Mouse (Mus musculus) layer of hippocampus, postnatal 25 days (tissue): ENCODE data around the gene Spag6. TPM values are rescaled to one million over a fixed set of nuclear protein-coding genes. Genes with fewer than 3 reads are reported as not detected.

ENCODE experiments used
- DNase-seq, 2 experiments: peaks; one replicate each; pipeline ENCODE4 v3.0.0; 2022; ENCODE audit warnings: mixed read lengths in 2 of 2, low spot score in 1 of 2; ENCODE audit errors: extremely low spot score in 1 of 2
- total RNA-seq, 2 experiments: library from RNA; stranded (reverse); gene quantifications; 2 replicates each; pipeline ENCODE4 v1.2.3; 2021

Spag6 gene
- total RNA-seq, 2 experiments from 2014 or later: 3.8 to 5.5 TPM

DNA sequence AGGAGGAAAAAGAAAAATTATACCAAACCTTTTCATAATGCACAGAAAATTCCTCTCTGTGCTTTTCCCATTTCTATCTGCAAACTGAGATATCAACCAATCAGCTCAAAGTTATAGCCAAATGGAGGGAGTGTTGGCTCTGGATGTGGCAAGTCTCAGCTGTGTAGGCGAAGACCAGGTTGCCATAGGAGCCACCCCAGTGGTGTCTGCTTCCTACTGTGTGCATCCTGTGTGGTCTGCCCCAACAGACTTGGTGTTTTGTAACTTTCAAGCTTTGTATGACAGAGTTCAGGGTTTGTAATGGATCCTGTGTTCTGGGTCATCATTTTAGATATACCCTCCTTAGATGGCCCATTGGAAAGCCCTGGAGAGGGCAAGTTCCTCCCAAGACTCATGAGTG lies 30.6 kb downstream of the Spag6 start:
- no peak for DNase-seq

DNA sequence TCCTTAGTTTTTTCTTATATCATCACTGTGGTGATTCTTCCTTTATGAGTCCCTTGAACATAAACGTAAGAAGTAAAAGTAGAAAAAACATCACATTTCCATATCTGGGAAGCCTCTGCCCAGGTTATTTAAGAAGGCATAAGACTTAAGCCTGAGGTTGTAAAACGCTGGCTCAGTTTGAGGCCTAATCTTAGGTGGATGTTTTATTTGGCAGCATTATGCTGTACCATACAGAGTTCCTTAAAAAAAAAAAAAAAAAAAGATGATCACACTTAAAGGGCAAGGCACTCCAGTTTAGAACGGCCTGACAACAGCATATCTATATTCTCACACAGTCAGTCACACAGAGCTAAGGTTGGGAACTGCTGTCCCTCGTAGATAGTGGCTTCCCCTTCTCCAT lies 32.0 kb downstream of the Spag6 start:
- DNase-seq: no peak

DNA sequence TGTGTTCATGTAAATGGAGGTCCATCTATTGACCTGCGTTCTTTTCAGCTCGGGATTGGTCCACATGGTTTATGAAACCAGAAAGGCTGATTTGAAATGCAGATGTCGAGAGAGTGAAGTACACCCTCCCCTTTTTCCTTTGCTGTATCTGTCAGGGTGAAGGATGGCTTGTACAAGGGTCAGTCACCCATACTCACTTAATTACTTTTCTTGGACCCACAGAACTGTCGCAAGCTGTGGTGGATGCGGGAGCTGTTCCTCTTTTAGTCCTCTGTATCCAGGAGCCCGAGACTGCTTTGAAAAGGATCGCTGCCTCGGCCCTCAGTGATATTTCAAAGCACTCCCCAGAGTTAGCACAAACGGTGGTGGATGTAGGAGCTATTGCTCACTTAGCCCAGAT lies 37.9 kb downstream of the Spag6 start:
- DNase-seq: no peak

DNA sequence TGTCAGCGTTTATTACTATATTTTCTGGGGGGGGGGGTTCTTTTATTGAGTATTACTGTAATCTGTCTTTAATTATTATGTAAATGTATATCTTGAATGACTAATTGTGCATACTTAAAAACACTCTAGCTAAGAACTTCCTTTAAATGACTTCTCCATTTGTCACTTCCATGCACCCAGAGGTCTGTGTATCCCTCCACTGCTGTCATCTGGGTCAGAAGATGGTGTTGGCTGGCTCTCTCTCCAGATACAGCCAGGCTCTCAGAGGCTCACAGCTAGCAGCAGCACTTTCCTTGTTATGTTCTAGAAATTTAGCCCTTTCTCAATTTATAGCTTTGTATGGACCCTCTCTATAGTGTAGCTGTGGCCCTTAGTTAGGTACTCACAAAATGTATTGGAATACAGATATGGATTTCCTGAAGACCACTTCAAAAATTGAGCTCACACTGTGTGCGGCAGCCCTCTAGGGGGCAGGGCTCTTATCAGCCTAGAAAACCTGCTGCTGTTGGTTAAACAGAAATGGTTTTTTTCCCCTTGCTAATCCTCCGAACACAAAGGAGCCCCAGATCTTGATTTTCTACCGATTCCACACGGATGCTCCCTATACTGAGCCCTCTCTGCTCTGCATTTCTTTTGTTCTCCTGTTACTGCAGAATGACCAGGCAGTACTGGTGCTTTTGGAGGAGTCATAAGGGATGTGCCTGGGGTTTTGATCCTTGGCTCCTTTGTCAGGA lies 40.7 kb downstream of the Spag6 start:
- no peak for DNase-seq

DNA sequence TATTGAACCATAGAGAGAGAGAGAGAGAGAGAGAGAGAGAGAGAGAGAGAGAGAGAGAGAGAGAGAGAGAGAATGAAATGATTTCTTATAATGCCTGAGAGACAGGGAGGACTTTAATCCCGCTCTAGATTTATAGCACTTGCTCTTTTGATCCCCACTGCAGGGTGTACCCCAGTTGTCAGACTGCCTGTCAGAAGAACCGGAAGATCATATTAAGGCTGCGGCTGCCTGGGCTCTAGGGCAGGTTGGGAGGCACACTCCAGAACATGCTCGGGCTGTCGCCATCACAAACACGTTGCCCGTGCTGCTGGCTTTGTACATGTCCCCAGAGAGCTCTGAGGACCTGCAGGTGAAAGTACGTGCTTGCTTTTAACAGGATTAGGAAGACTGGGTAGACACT lies 43.2 kb downstream of the Spag6 start:
- no peak for DNase-seq

DNA sequence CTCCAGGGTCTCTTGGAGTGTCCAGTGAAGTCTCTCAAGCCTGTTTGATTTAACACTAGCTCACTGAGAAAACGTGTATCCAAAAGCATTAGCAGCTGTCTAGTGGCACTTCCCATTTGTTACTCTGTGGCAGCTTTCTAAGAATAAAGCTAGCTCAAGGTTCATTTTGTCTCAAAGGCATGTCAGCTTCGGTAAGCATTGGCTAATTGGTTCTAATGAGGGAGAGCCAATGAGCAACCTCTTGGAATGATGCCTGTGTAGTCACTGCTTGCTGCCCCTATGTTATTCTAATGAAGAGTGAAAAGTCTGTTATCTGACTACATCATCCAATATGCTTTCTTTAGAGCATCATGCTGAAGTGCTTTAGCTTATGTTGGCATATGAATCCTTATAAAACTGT lies 45.4 kb downstream of the Spag6 start:
- DNase-seq: no peak

DNA sequence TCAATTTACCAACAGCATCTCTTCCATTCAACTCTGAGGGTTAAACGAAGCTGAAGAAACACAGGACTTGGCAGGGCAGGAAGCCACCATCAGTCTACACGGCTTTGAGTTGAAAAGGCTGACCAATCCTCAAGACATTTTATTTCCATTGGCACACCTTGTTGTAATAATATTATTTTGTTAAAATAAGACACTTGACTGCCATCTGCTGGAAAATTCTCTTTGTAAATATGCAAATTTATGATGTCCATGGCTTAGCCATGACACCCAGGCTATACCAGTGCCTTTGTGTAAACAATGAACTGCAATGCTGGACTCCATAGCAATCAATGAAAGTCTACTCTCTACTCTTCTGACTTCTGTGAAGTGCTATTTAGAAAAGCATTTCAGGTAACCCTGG lies 62.3 kb downstream of the Spag6 start:
- no peak for DNase-seq

DNA sequence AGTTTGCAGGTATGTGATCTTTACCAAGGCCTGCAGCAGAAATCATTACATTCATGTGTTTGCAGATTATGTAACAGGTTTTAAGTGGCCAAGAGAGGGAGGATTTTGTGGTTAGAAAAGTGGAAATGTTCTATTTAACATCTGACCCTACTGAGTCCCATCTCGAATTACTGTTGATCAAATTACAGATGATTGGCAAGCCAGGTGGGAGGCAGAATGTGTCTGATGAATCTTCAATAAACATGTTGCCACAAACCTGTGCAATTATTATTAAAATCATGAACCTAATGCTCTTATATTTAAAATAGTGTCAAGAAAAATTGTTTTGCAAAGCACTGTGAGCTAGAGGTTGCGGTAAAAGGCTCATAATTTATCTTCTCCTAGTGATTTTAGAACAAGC lies 71.0 kb downstream of the Spag6 start:
- no peak for DNase-seq

DNA sequence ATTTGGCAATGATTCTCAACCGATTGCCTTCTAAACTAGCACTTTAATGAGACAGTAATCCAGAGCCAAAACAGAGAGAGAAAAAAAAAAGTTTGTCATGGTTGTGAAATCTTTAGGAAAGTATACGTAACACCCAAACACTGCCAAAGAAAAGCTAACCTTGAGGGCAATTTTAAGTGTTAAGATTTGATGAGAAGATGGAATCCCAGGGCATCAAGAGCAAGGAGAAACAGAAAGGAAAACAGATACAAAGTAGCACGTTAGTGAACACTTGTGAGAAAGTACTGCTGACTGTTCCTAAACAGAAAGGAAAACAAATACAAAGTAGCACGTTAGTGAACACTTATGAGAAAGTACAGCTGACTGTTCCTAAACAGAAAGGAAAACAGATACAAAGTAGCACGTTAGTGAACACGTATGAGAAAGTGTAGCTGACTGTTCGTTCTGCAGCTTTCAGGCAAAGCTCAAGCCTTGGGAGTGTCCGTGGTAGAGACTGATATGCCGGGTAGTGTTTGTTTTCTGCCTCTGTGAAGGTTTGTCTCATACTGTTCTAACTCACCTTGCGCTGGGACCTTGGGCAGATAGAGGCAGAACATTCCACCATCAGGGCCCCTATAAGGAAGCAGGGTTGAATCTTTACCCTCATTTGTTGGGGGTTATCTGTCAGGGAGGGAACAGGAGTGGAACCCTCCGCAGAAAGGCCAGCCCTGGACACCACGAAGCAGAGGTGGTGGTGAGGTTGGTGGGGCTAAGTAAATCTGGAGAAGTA lies 71.8 kb downstream of the Spag6 start:
- no peak for DNase-seq

DNA sequence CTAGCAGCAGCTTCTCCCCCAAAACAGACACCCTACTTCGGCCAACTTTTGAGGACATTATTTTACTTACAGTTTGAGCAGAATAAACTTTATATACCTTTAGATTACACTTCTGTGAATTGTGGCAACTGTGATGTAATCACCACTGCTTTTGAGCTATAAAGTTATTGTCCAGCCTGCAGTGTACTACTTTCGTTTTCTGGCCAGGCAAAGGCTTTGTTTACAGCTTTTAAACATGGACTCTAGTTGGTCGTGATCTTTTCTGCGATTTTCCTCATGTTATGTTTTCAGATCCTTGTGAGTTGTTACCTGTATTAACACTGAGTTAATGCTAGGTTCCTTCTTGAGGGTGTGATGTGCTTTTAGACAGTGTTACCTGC lies 72.6 kb downstream of the Spag6 start:
- DNase-seq: no peak

DNA sequence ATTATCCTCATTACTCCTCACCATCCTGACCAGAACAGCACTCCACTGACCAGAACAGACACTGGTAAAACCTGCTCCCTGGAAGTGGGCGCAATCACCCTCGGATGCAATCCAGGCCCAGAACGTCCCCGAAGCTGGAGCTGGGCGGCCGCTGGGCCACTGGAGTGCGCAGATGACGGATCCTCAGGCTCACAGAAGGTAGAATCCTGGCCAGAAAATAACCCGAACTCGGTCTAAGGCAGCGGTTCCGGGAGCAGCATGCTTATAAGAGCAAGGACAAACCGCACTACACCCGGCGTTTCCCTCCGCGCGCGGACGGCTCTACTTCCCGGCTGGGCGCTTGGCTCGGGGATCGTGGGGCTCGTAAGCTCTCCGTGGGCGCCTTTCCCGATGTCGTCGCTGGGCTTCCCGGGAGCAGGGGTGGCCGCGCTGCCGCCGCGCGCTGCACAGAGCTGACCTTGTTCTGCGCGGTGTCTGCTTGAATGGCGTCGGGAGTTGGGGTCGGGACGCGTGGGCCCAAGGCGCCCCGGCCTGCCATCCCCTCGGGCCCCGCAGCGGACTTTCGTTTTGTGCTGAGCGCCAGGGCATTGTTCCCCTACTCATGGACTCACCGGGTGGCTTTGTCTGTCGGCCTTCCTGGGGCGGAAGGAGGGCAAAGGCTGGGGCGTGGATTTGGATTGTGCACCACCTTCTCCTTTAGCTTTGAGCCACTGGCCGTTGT lies 73.1 kb downstream of the Spag6 start:
- DNase-seq: peak; percentile 69 to 74

DNA sequence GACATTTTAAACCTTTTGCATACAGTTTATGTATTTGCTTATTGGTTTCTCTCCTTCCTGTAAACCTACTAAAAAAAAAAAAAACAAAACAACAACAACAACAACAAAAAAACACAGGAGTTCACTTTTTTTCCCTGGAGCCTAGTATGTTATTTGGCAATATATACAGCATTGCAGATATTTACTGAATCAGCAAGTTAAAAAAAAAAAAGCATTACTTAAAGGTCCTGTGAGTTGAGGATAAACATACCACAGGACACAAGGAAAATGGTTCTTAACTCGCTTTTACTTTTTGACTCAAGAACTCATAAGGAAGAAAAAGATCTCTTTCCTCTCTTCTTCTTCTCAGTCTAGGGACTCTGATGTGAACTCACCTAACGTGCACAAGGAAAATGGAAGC lies 74.6 kb downstream of the Spag6 start:
- no peak for DNase-seq

DNA sequence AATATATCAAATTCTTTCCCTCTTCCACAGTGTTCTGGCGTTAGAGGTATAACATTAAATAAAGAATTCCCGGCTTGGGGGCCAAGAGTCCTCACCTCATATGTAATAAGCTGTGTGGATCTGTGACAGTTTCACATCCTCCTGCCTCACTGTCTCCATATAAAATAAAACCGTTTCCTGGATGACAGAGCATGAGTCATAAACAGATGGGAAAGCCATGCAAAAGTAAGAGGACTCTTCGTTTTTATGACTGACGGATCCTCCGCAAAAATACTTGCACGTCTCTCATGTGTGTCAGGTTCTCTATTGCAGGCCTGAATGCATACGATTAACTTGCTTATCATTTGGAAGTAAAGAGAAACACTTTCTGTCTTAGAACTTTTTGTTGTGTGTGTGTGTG lies 78.6 kb downstream of the Spag6 start:
- no peak for DNase-seq

DNA sequence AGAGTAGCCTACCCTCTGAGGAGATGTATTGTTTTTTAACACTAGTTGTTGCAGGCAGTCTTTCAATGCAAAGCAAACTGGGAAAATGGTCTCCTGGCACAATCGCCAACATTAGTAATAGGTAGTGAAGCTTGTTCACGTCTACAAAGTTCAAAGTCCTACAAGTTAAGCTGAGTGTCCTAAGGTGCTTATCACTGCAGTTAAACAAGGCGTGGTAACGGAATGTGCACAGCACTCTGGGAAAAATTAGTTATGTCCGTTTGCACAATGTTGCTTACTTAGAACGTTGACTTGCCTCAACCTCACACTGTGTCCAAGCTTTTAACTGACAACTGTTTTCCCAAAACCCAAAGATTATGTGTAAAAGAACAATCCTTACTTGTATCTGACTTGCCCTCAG lies 80.5 kb downstream of the Spag6 start:
- no peak for DNase-seq

DNA sequence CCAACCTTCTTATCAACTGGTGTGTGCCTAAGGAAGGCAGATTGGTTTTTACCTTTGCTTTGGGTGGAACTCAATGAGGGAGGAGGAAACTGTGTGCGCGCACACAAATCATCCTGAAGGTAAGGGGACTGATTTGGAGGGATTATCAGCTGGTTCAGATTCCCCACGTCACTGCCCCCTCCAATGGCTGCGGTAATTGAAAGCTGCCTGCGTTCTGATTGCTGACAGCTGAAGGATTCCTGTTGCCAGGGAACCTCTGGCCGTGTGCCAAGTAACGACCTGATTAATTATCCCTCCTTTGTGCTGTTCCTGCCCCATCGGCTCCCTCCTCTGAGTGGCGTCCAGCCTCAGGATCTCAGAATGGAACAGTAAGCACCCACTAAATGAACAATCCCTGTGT lies 84.4 kb downstream of the Spag6 start:
- peak; percentile 31 to 51 for DNase-seq

DNA sequence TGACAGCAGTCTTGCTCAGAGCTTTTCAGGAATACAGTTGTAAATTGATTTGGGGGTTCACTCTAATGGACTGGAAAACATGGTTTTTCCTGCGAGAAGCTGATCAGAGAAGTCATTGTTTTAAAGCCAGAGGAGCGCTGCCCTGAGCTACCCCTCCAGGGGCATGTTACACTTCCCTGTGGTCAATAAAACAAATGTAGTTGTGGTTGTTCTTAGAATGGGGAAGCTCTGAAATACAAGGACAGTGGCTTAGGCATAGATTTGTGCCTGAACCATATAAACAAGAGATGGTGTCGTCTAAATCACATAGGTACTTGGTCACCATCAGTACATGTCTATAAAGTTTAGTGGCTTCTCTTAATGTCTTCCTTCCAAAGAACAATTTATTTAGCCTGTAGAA lies 86.0 kb downstream of the Spag6 start:
- DNase-seq: no peak

DNA sequence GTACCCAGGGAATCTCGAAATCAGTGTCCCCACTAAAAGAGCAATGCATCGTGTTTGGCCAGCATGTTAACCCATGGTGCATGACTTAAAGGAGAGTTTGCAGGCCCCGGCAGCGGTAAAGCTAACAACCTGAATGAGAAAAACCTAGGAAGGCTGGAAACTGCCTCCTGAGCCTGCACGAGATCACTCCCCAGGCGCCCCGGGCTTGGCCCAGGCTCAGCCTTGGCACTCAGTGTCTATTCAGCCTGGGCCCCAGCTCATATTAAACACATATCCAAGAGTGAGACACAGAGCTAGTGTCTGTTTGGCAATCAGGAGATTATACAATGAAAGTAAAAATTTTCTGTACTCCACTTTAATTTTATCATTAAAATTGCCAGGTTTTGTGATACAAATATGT lies 87.5 kb downstream of the Spag6 start:
- DNase-seq: no peak

DNA sequence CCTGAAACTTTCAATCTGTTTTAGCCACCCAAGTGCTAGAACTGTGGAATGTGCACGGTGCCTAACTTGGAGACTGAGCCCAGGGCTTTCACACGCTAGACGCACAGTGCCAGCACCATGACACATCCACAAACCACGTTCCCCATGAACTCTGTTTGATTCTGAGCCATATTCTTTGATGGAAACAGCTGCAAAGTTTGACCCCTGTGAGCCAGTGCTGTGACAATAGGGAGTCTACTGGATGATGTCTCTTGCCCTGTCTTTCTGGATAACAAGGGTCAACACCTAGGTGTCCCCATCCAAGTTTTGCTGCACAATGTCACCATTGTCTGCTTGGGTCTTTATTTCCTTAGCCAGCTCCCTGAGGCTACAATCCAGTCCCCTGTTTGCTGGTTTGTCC lies 100.4 kb downstream of the Spag6 start:
- no peak for DNase-seq

DNA sequence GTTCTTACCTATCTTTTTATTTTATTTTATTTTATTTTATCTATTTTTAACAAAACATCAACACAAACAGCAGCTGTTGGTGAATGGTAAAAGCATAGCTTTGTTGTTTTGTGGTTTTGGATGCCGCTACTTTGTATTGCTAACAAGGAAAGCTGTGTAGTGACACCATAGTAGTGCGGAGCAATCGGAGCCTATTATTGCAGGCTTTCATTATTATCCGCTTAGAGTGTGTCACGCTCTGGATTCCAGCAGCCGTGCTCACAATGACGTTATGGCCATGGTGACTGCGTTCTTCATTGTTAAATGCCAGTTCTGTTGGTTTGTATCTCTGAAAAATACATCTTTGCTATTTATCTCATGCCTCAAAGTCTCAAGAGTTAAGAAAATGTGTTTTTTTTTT lies 103.9 kb downstream of the Spag6 start:
- no peak for DNase-seq

DNA sequence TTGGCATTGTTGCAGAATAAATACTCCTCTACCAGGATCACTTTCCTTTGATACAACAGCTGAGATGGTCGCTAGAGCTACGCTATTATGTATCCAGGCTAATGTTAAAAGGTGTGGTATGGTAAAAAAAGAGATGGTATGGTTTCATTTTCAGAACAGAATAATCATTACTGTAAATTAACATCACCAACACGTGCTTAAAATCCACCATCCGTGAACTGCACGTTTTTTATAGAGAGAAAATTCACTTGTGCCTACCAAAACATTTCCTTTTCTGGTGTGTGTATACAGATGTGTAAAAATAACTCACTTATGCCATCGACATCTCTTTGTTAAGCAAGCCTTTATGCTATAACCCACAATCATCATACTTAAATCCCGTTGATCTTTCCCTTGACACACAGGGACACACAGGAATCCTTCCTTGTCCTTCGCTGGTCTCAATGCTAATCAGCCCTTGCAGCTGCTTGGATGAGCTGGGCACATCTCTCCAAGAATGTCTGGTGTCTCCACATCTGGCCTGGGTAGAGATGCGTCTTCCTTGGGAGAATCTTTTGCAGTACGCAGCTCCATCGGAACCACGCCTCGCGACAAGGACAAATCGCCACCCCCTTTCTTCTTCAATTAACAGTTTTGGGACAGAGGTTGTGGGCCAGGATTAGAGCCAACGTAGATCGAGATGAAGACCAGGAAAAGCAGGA lies 105.6 kb downstream of the Spag6 start:
- no peak for DNase-seq
